Mouse (Mus musculus) kidney, adult 2 months (tissue): ENCODE measurements around the gene Tmem72.

Source experiments
- CTCF ChIP-seq: fragments of 200-500 bp; conservative IDR thresholded peaks from 2 replicates; pipeline ENCODE4 v1.5.1; 2011; ENCODE audit warnings: low read depth, mild to moderate bottlenecking, control low read depth, low read length, moderate library complexity, mixed read lengths; ENCODE audit not compliant: insufficient read depth, insufficient read length
- POLR2A ChIP-seq: fragments of 200-500 bp; IDR thresholded peaks from one replicate; pipeline ENCODE4 v1.6.1; 2011; ENCODE audit warnings: low read depth, low read length, control low read depth

- no peak for TF ChIP-seq CTCF
- no peak for TF ChIP-seq POLR2A
These were observed 81.2 kb downstream of the Tmem72 start for GRCm38 (mm10) chr6:116635251-116636180.
